Mouse (Mus musculus) embryonic facial prominence, embryonic 13.5 days (tissue): ENCODE data around the gene Setd1a. TPM values are rescaled to one million over a fixed set of nuclear protein-coding genes. Genes with fewer than 3 reads are reported as not detected.

Source experiments
- ATAC-seq: fragments of 200-750 bp; cut with Nextera tagmentation; 2 replicates; pipeline ENCODE4 v1.8.0; 2017; ENCODE audit warnings: low read depth; ENCODE audit not compliant: insufficient number of reproducible peaks, insufficient read depth, low FRiP score, low TSS enrichment
- H3K27ac ChIP-seq: fragments of 300-500 bp; sonication (generic); 2 replicates; pipeline ENCODE4 v1.5.1; 2015; ENCODE audit warnings: moderate library complexity, mild to moderate bottlenecking, inconsistent platforms
- H3K27me3 ChIP-seq: fragments of 300-500 bp; sonication (generic); 2 replicates; pipeline ENCODE4 v1.6.1; 2015; ENCODE audit warnings: mild to moderate bottlenecking, inconsistent platforms
- H3K36me3 ChIP-seq: fragments of 300-500 bp; sonication (generic); 2 replicates; pipeline ENCODE4 v1.6.1; 2015; ENCODE audit warnings: mild to moderate bottlenecking, inconsistent platforms
- H3K4me1 ChIP-seq: fragments of 300-500 bp; sonication (generic); 2 replicates; pipeline ENCODE4 v1.6.1; 2015; ENCODE audit warnings: inconsistent platforms
- H3K4me2 ChIP-seq: fragments of 300-500 bp; sonication (generic); 2 replicates; pipeline ENCODE4 v1.6.1; 2015; ENCODE audit warnings: moderate library complexity, mild to moderate bottlenecking, inconsistent platforms
- H3K4me3 ChIP-seq: fragments of 300-500 bp; sonication (generic); 2 replicates; pipeline ENCODE4 v1.5.1; 2015; ENCODE audit warnings: mild to moderate bottlenecking, inconsistent platforms
- H3K9ac ChIP-seq: fragments of 300-500 bp; sonication (generic); 2 replicates; pipeline ENCODE4 v1.6.1; 2015; ENCODE audit warnings: mild to moderate bottlenecking, inconsistent platforms
- H3K9me3 ChIP-seq: fragments of 300-500 bp; sonication (generic); 2 replicates; pipeline ENCODE4 v1.6.1; 2016; ENCODE audit warnings: inconsistent platforms
- WGBS: fragments of 180-500 bp; shearing (Covaris S2); methylation state at CpG from one replicate; pipeline ENCODE4 v1.1.7; 2015; ENCODE audit warnings: mixed read lengths; 5-methylcytosine and 5-hydroxymethylcytosine counted together
- polyA plus RNA-seq: library from polyadenylated mRNA; unstranded; fragments of >200 nt; fragmentation: Nextera tagmentation; extraction: Ambion mirVana; gene quantifications from 2 replicates; pipeline ENCODE4 v1.2.1, GENCODE M21; 2015

Gene Setd1a
- polyA plus RNA-seq, 1 experiment from 2014 or later: 33.2 TPM

GRCm38 (mm10) chr7:127841340-127842000, 65.0 kb downstream of the Setd1a start:
- H3K4me1 ChIP-seq: peaks cover 12% of the 10 kb centered on the region
- peak overlapping the region; percentile 81 for H3K9ac ChIP-seq
- peak overlapping the region; percentile 83 for H3K4me3 ChIP-seq
- H3K9me3 ChIP-seq: no peaks in the 10 kb centered on the region
- ATAC-seq: peak; percentile 92
- no peaks in the 10 kb centered on the region for H3K27me3 ChIP-seq
- H3K4me2 ChIP-seq: peak overlapping the region; percentile 94
- H3K36me3 ChIP-seq: peaks cover 21% of the 10 kb centered on the region
- whole genome bisulfite sequencing: under 1% methylated on average over 46 of the region's 46 CpGs
- peak overlapping the region; percentile 93 for H3K27ac ChIP-seq

- Histone ChIP-seq H3K36me3 (peaks cover 28% of the 10 kb centered on the region), H3K4me3 (peak overlapping the region; percentile 83), H3K9ac (peak overlapping the region; percentile 81), H3K4me1 (peaks cover 12% of the 10 kb centered on the region), H3K9me3 (no peaks in the 10 kb centered on the region), H3K4me2 (peak overlapping the region; percentile 94), H3K27ac (peak overlapping the region; percentile 93), H3K27me3 (no peaks in the 10 kb centered on the region)
- WGBS: under 1% methylated on average over 40 of the region's 40 CpGs
- ATAC-seq: no peak; the same call in 1 of the 2 replicates
Observed at GRCm38 (mm10) chr7:127842001-127842718, 65.7 kb downstream of the Setd1a start.

Other genes starting within 250 kb of the Setd1a start
- gene Tmem265, start 215.3 kb upstream of the Setd1a start, polyA plus RNA-seq: 7.0 and 8.1 TPM in 2 replicates
- 39.7 and 40.6 TPM in 2 replicates for gene Phkg2, start 203.3 kb upstream of the Setd1a start, polyA plus RNA-seq
- 8.8 and 12.1 TPM in 2 replicates for gene Ccdc189, start 188.1 kb upstream of the Setd1a start, polyA plus RNA-seq
- 51.2 and 58.1 TPM in 2 replicates for gene Rnf40, start 187.9 kb upstream of the Setd1a start, polyA plus RNA-seq
- 15.8 and 18.8 TPM in 2 replicates for gene Zfp629, start 160.9 kb upstream of the Setd1a start, polyA plus RNA-seq
- 78.0 and 96.8 TPM in 2 replicates for gene Bcl7c, start 67.7 kb upstream of the Setd1a start, polyA plus RNA-seq
- 29.8 and 32.6 TPM in 2 replicates for gene Ctf1, start 63.9 kb upstream of the Setd1a start, polyA plus RNA-seq
- 0.60 and 0.69 TPM in 2 replicates for gene Ctf2, start 44.5 kb upstream of the Setd1a start, polyA plus RNA-seq
- 7.5 and 8.7 TPM in 2 replicates for gene Fbxl19, start 32.1 kb upstream of the Setd1a start, polyA plus RNA-seq
- gene Orai3, start 6.9 kb upstream of the Setd1a start, polyA plus RNA-seq: 16.4 and 19.0 TPM in 2 replicates
- gene Gm49388, start 8.9 kb downstream of the Setd1a start, polyA plus RNA-seq: not detected in 2 replicates
- gene Hsd3b7, start 23.9 kb downstream of the Setd1a start, polyA plus RNA-seq: 15.0 and 15.2 TPM in 2 replicates
- gene Stx4a, start 47.6 kb downstream of the Setd1a start, polyA plus RNA-seq: 61.0 and 73.1 TPM in 2 replicates
- gene Stx1b, start 47.9 kb downstream of the Setd1a start, polyA plus RNA-seq: 7.4 and 8.7 TPM in 2 replicates
- gene Zfp646, start 99.6 kb downstream of the Setd1a start, polyA plus RNA-seq: 11.4 and 12.3 TPM in 2 replicates
- 24.9 and 28.2 TPM in 2 replicates for gene Zfp668, start 100.2 kb downstream of the Setd1a start, polyA plus RNA-seq
- 1.4 and 1.5 TPM in 2 replicates for gene Prss53, start 114.3 kb downstream of the Setd1a start, polyA plus RNA-seq
- gene Gm21974, start 118.8 kb downstream of the Setd1a start, polyA plus RNA-seq: not detected in 2 replicates
- 136 and 137 TPM in 2 replicates for gene Vkorc1, start 118.9 kb downstream of the Setd1a start, polyA plus RNA-seq
- gene Bckdk, start 127.4 kb downstream of the Setd1a start, polyA plus RNA-seq: 83.2 and 96.8 TPM in 2 replicates
- gene Kat8, start 135.8 kb downstream of the Setd1a start, polyA plus RNA-seq: 45.6 and 52.3 TPM in 2 replicates
- gene Prss8, start 153.4 kb downstream of the Setd1a start, polyA plus RNA-seq: 8.7 and 14.0 TPM in 2 replicates
- 10.5 and 10.6 TPM in 2 replicates for gene Prss36, start 170.1 kb downstream of the Setd1a start, polyA plus RNA-seq
- 540 and 577 TPM in 2 replicates for gene Fus, start 190.8 kb downstream of the Setd1a start, polyA plus RNA-seq
- gene Pycard, start 217.2 kb downstream of the Setd1a start, polyA plus RNA-seq: 34.3 and 39.2 TPM in 2 replicates
- gene Trim72, start 227.3 kb downstream of the Setd1a start, polyA plus RNA-seq: 0.18 TPM in 1 of 2 replicates, not detected in the other